Mouse (Mus musculus) testis, adult 2 months (tissue): Measurements from ENCODE around the gene Lef1.

Experiments used
- CTCF ChIP-seq: fragments of 200-500 bp; IDR thresholded peaks from 2 replicates; pipeline ENCODE4 v1.5.1; 2012; ENCODE audit warnings: low read depth, mild to moderate bottlenecking, inconsistent platforms, low read length, moderate library complexity; ENCODE audit not compliant: control insufficient read depth, insufficient read depth, insufficient replicate concordance
- POLR2A ChIP-seq: fragments of 200-500 bp; IDR thresholded peaks from 2 replicates; pipeline ENCODE4 v1.6.1; 2012; ENCODE audit warnings: low read depth, mild to moderate bottlenecking, inconsistent platforms, low read length, moderate library complexity; ENCODE audit not compliant: control insufficient read depth

DNA sequence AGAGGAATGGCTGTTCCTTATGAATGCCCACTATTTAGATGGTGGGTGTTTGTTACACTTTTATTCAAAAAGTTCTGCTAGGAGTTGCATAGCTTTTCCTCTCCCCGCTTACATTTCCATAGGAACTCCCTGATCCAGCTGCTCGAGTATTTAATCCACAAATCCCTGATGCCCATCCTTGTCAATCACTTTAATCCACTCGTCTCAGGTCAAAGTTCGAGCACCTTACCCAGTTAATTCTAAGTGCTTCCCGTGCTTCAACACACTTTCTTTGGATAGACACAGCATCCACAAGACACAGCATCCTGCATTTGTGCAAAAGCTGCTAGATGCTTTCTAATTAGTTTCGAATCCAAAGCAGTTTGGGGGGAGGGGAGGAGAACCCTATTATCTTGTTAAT is 160.1 kb downstream of the Lef1 start:
- TF ChIP-seq POLR2A (no peak), CTCF (no peak)
